Mouse (Mus musculus): ENCODE measurements at regions not wholly inside any gene's neighbourhood (a gene's known extent, or its start where the extent isn't known, plus 50 kb on each side); places are given as distances from the start of the nearest gene placed in this dataset.

DNA sequence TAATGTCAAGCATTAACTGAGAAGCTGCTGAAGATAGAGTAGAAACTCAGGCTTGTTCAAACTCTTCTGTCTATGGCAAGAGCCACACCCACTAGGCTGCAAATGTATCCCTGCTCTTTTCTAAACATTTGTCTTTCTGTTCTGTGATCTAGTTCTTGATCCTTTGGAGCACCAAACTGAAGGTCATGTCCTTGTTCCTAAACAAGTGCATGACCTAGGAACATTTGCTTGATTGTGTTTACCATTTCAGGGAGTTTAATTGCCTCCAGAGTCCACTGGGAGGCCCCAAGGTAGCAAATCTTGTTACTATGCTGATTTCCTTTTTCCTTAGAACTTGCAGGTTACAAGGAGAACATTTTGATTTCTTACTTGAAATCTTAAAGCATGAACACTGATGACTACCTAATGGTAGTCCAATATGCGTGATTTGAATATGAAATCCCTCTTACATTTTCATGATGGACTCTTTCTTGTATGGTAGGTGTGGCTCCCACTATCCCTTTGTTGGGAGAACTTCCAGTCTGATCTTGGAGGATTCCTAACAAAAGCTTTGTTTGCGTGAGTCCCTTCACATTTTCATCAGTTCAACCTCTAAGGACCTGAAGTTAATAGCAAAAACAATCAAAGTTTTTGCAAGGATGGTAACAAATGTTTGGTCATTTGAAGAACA lies 652.9 kb upstream of the 4930452B06Rik start:
- no peak for ATAC-seq
- 73% methylated on average over 2 of the region's 2 CpGs for WGBS (ENCODE audit: insufficient replicate concordance)

DNA sequence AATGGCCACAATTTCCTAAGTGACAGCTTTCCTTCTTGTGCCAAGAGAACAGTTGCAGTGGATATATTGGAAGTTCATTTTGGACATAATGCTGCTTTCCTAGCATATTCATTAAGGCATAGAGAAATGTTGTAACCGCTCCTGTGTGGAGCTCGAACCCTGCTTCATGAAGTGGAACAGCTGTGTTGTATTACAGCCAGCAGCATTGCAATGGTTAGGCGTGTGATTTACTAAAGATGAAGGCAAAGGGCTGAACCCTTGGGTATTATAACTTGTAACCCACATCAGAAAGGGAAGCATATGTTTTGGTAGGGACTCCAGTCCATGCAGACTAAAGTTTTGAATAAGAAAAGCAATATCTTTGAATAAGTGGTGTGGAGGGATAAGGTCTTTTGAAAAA lies 649.2 kb upstream of the 4930452B06Rik start:
- Histone ChIP-seq H3K4me1 (ENCODE audit: insufficient read depth) (no peaks in the 10 kb centered on the region), H3K27me3 (ENCODE audit: insufficient read depth, low read length) (no peaks in the 10 kb centered on the region), H3K9me3 (ENCODE audit: low read length) (no peaks in the 10 kb centered on the region), H3K36me3 (replicated peaks; ENCODE audit: insufficient read depth, low read length) (no peaks in the 10 kb centered on the region), H3K27ac (ENCODE audit: low read depth) (no peak overlapping the region), H3K9ac (replicated peaks) (no peak overlapping the region), H3K4me2 (ENCODE audit: low read depth, low read length) (no peak overlapping the region), H3K4me3 (ENCODE audit: low read depth, low read length) (no peak overlapping the region)
- 79% methylated on average over 3 of the region's 3 CpGs for WGBS (ENCODE audit: insufficient replicate concordance)
- TF ChIP-seq CTCF (IDR thresholded peaks at IDR 0.05; ENCODE audit: low read depth): no peak
- TF ChIP-seq EP300 (IDR thresholded peaks at IDR 0.05; ENCODE audit: low read depth): no peak
- DNase-seq (no peak), ATAC-seq (no peak)

More for the DNA sequence above, 652.9 kb upstream of the 4930452B06Rik start:
- Histone ChIP-seq H3K4me3 (ENCODE audit: low read depth, low read length) (no peak overlapping the region), H3K9ac (replicated peaks) (no peak overlapping the region), H3K9me3 (ENCODE audit: low read length) (no peaks in the 10 kb centered on the region), H3K27ac (ENCODE audit: low read depth) (no peak overlapping the region), H3K36me3 (replicated peaks; ENCODE audit: insufficient read depth, low read length) (no peaks in the 10 kb centered on the region), H3K4me2 (ENCODE audit: low read depth, low read length) (no peak overlapping the region), H3K27me3 (ENCODE audit: insufficient read depth, low read length) (no peaks in the 10 kb centered on the region), H3K4me1 (ENCODE audit: insufficient read depth) (no peaks in the 10 kb centered on the region)
- TF ChIP-seq EP300 (IDR thresholded peaks at IDR 0.05; ENCODE audit: low read depth) (no peak), CTCF (IDR thresholded peaks at IDR 0.05; ENCODE audit: low read depth) (no peak)
- DNase-seq: no peak

DNA sequence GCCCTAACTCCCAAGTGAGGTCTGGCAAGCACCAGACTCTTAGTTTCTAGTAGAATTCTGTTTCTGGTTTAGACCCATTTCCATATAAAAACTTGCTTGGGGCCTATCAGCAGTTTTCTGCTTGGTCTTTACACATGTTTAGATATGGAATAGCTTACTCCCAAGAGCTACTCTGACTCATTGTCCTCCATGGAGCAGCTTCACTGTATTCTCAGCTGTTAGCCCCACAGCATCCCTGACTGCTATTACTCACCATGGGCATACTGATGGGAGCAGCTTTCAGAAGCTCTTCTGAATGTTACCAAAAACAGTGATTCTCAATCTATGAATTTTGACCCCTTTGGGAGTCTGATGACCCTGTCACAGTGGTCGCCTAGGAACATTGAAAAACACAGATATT lies 630.1 kb upstream of the 4930452B06Rik start:
- 67% methylated on average over 1 of the region's 1 CpGs for WGBS (ENCODE audit: insufficient replicate concordance)
- no peaks in the 10 kb centered on the region for H3K4me1 ChIP-seq (ENCODE audit: insufficient read depth)
- TF ChIP-seq CTCF (IDR thresholded peaks at IDR 0.05; ENCODE audit: low read depth) (no peak), EP300 (IDR thresholded peaks at IDR 0.05; ENCODE audit: low read depth) (no peak)
- no peak for ATAC-seq
- H3K9me3 ChIP-seq (ENCODE audit: low read length): no peaks in the 10 kb centered on the region
- no peaks in the 10 kb centered on the region for H3K36me3 ChIP-seq (replicated peaks; ENCODE audit: insufficient read depth, low read length)
- H3K27ac ChIP-seq (ENCODE audit: low read depth): no peak overlapping the region
- no peaks in the 10 kb centered on the region for H3K27me3 ChIP-seq (ENCODE audit: insufficient read depth, low read length)
- no peak overlapping the region for H3K4me2 ChIP-seq (ENCODE audit: low read depth, low read length)
- H3K4me3 ChIP-seq (ENCODE audit: low read depth, low read length): no peak overlapping the region
- DNase-seq: no peak
- H3K9ac ChIP-seq (replicated peaks): no peak overlapping the region

DNA sequence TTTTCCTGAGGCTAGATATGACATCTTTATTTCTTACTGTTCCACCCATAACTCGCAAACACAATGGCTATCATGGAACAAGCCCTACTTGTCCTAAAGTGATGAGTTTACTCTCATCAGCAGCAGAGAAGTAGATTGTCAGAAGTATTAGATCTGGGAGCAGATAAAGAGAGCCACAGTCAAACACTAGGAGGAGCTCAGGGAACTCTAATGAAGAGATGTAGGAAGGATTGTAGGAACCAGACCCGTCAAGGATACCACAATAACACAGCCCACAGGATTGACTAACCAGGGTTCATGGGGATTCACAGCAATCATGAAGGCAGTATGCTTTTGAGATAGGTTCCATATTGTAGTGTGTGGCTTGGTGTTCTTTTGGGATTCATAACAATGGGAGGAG lies 628.5 kb upstream of the 4930452B06Rik start:
- no peak overlapping the region for H3K9ac ChIP-seq (replicated peaks)
- no peak for TF ChIP-seq EP300 (IDR thresholded peaks at IDR 0.05; ENCODE audit: low read depth)
- no peak for TF ChIP-seq CTCF (IDR thresholded peaks at IDR 0.05; ENCODE audit: low read depth)
- no peaks in the 10 kb centered on the region for H3K4me1 ChIP-seq (ENCODE audit: insufficient read depth)
- H3K9me3 ChIP-seq (ENCODE audit: low read length): no peaks in the 10 kb centered on the region
- no peaks in the 10 kb centered on the region for H3K27me3 ChIP-seq (ENCODE audit: insufficient read depth, low read length)
- no peak overlapping the region for H3K27ac ChIP-seq (ENCODE audit: low read depth)
- 65% methylated on average over 2 of the region's 2 CpGs for WGBS (ENCODE audit: insufficient replicate concordance)
- ATAC-seq (no peak), DNase-seq (no peak)
- no peaks in the 10 kb centered on the region for H3K36me3 ChIP-seq (replicated peaks; ENCODE audit: insufficient read depth, low read length)
- H3K4me3 ChIP-seq (ENCODE audit: low read depth, low read length): no peak overlapping the region
- no peak overlapping the region for H3K4me2 ChIP-seq (ENCODE audit: low read depth, low read length)

DNA sequence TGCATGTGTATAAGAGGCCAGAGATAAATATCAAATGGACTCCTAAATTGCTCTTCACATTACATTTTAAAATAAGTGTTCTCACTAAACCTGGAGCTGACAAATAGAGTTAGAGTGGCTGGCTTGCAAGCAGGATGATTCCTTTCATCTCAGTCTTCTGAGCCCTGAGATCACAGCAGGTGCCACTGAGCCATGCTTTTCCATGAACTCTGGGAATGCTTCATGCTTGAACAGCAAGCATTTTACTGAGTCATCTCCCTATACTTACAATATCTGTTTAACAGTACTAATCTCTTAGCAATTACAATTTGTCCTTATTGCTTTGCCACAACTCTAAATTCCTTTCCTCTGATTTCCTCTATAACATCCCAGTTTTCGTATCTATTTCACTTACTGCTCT lies 622.1 kb upstream of the 4930452B06Rik start:
- Histone ChIP-seq H3K4me2 (ENCODE audit: low read depth, low read length) (no peak overlapping the region), H3K4me1 (ENCODE audit: insufficient read depth) (no peaks in the 10 kb centered on the region), H3K4me3 (ENCODE audit: low read depth, low read length) (no peak overlapping the region), H3K9me3 (ENCODE audit: low read length) (no peaks in the 10 kb centered on the region), H3K9ac (replicated peaks) (no peak overlapping the region), H3K36me3 (replicated peaks; ENCODE audit: insufficient read depth, low read length) (no peaks in the 10 kb centered on the region), H3K27ac (ENCODE audit: low read depth) (no peak overlapping the region), H3K27me3 (ENCODE audit: insufficient read depth, low read length) (no peaks in the 10 kb centered on the region)
- no peak for TF ChIP-seq EP300 (IDR thresholded peaks at IDR 0.05; ENCODE audit: low read depth)
- TF ChIP-seq CTCF (IDR thresholded peaks at IDR 0.05; ENCODE audit: low read depth): no peak
- DNase-seq (no peak), ATAC-seq (no peak)
- 64% methylated on average over 1 of the region's 1 CpGs for WGBS (ENCODE audit: insufficient replicate concordance)

DNA sequence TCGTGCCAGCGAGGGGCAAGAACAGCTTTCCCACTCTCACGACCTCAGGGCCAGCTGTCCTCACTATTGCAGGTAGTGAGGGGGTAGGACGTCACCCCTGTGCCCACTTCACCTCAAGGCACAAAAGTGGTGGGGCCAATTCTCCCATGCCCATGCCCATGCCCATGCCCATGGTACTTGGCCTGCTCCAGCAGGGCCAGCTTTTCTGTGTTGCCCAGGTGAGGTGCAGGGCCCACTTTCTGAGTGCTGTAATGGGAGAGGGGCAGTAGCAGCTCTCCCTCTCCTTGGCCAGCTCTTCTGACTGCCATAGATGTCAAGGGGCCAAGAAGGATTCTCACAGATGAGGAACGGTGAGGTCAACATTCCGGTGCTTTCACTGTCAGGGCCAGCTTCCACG lies 619.6 kb upstream of the 4930452B06Rik start:
- Histone ChIP-seq H3K27ac (ENCODE audit: low read depth) (no peak overlapping the region), H3K9ac (replicated peaks) (no peak overlapping the region), H3K36me3 (replicated peaks; ENCODE audit: insufficient read depth, low read length) (no peaks in the 10 kb centered on the region), H3K27me3 (ENCODE audit: insufficient read depth, low read length) (no peaks in the 10 kb centered on the region), H3K4me1 (ENCODE audit: insufficient read depth) (no peaks in the 10 kb centered on the region), H3K4me2 (ENCODE audit: low read depth, low read length) (no peak overlapping the region), H3K4me3 (ENCODE audit: low read depth, low read length) (no peak overlapping the region), H3K9me3 (ENCODE audit: low read length) (no peaks in the 10 kb centered on the region)
- ATAC-seq (no peak), DNase-seq (no peak)
- WGBS (ENCODE audit: insufficient replicate concordance): 79% methylated on average over 7 of the region's 7 CpGs
- TF ChIP-seq EP300 (IDR thresholded peaks at IDR 0.05; ENCODE audit: low read depth) (no peak), CTCF (IDR thresholded peaks at IDR 0.05; ENCODE audit: low read depth) (no peak)
